Mouse (Mus musculus): ENCODE data around the gene Zar1. TPM values are rescaled to one million over a fixed set of nuclear protein-coding genes. Genes with fewer than 3 reads are reported as not detected.
"Not testable (repeated sequence)": the region's sequence is repeated elsewhere in the genome, so short reads cannot be mapped to it uniquely, and the experiment has no call there.

The Zar1 gene
- polyA plus RNA-seq, 1 experiment from 2014 or later, result 0.09 TPM

GRCm38 (mm10) chr5:72580088-72580969 is 725 bp downstream of the Zar1 start:
- peak; percentile 82 for ATAC-seq
- WGBS, result 6% methylated on average over 50 of the region's 73 CpGs
- peak overlapping the region; percentile 53 for H3K4me3 ChIP-seq (ENCODE audit: low read length)
- not testable (repeated sequence) for H3K36me3 ChIP-seq (ENCODE audit: control insufficient read depth, insufficient read depth, low read length); H3K27ac ChIP-seq (ENCODE audit: low read length); H3K27me3 ChIP-seq (replicated peaks; ENCODE audit: control insufficient read depth, insufficient read depth, low read length); H3K4me1 ChIP-seq (ENCODE audit: control insufficient read depth, insufficient read depth, low read length); H3K9me3 ChIP-seq (ENCODE audit: control insufficient read depth, low read length)
- H3K4me2 ChIP-seq (ENCODE audit: low read depth, low read length), result peak overlapping the region; percentile 84
- peak overlapping the region; percentile 56; the same call in 1 of the 2 replicates for H3K9ac ChIP-seq (ENCODE audit: low read depth, low read length)

DNA sequence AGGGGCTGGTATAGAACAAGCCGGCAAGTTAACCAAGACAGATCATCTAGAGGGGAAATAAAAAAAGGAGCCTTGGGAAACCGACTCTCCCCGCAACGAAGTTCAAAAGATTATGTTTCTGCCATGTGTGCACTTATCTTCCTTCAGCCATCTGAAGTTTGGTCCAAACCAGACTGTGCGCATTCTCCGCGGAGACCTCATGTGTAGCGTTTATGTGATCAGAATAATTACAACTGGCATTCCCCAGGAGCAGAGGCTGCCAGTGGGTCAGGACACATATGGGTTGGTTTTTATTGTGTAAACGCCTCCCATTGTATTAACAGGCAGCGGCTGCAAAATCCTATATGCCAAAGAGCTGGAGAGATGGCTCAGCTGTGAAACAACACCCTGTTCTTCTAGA is 1.5 kb downstream of the Zar1 start:
- 58% methylated on average over 10 of the region's 10 CpGs for WGBS
- not testable (repeated sequence) for H3K4me1 ChIP-seq (ENCODE audit: control insufficient read depth, insufficient read depth, low read length); H3K9me3 ChIP-seq (ENCODE audit: control insufficient read depth, low read length); H3K9ac ChIP-seq (ENCODE audit: low read depth, low read length); ATAC-seq; H3K4me2 ChIP-seq (ENCODE audit: low read depth, low read length); H3K27ac ChIP-seq (ENCODE audit: low read length); H3K27me3 ChIP-seq (replicated peaks; ENCODE audit: control insufficient read depth, insufficient read depth, low read length); H3K36me3 ChIP-seq (ENCODE audit: control insufficient read depth, insufficient read depth, low read length); H3K4me3 ChIP-seq (ENCODE audit: low read length)

DNA sequence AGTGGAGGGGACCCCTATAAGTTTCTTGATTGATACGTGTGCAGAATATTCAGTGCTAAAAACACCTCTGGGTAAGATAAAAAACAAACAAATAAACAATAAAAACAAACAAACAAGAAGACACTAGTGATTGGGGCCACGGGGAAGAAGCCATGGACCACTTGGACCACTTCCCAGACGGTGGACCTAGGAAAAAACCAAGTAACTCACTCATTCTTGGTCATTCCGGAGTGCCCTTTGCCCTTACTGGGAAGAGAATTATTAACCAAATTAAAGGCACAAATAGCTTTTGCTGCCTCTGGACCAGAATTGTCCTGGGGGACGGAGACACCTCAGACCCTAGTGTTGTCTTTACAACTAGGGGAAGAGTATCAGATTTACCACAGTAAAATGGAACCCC is 15.4 kb downstream of the Zar1 start:
- peaks cover 4% of the 10 kb centered on the region; the same call in 1 of the 2 replicates for H3K9me3 ChIP-seq (ENCODE audit: control insufficient read depth, low read length)
- H3K36me3 ChIP-seq (ENCODE audit: control insufficient read depth, insufficient read depth, low read length), result no peaks in the 10 kb centered on the region
- H3K9ac ChIP-seq (ENCODE audit: low read depth, low read length), result no peak overlapping the region
- H3K4me3 ChIP-seq (ENCODE audit: low read length), result no peak overlapping the region
- H3K27me3 ChIP-seq (replicated peaks; ENCODE audit: control insufficient read depth, insufficient read depth, low read length), result no peaks in the 10 kb centered on the region
- no peak overlapping the region for H3K4me2 ChIP-seq (ENCODE audit: low read depth, low read length)
- no peak for ATAC-seq
- WGBS, result 81% methylated on average over 5 of the region's 5 CpGs
- no peak overlapping the region for H3K27ac ChIP-seq (ENCODE audit: low read length)
- no peaks in the 10 kb centered on the region for H3K4me1 ChIP-seq (ENCODE audit: control insufficient read depth, insufficient read depth, low read length)

DNA sequence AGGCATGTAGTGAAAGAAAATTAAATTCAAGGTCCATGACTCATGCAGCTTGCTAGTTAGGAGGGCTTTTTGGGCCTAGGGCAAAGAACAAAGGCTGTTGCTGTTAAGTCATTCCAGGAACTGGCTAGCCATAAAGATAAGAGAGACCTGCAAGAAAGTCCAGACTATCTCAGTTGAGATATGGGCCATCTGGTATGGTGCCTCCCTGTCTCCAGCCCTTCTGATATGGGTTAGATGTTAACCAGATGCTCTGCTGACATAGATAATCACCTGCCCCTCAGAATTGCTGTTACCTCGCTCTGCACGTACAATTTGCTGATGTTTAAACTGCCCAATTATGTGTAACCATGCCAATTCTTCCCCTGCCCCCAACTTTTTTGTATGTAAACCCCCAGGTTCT is 17.9 kb downstream of the Zar1 start:
- H3K36me3 ChIP-seq (ENCODE audit: control insufficient read depth, insufficient read depth, low read length); H3K9me3 ChIP-seq (ENCODE audit: control insufficient read depth, low read length); H3K9ac ChIP-seq (ENCODE audit: low read depth, low read length); H3K27ac ChIP-seq (ENCODE audit: low read length); ATAC-seq; H3K4me2 ChIP-seq (ENCODE audit: low read depth, low read length); H3K4me3 ChIP-seq (ENCODE audit: low read length); H3K4me1 ChIP-seq (ENCODE audit: control insufficient read depth, insufficient read depth, low read length); H3K27me3 ChIP-seq (replicated peaks; ENCODE audit: control insufficient read depth, insufficient read depth, low read length): not testable (repeated sequence)
- WGBS, result 72% methylated on average over 2 of the region's 2 CpGs

- 67% methylated on average over 3 of the region's 3 CpGs for WGBS
- H3K9ac ChIP-seq (ENCODE audit: low read depth, low read length), result no peak overlapping the region
- peaks cover 5% of the 10 kb centered on the region for H3K4me1 ChIP-seq (ENCODE audit: control insufficient read depth, insufficient read depth, low read length)
- H3K27ac ChIP-seq (ENCODE audit: low read length), result no peak overlapping the region
- H3K4me2 ChIP-seq (ENCODE audit: low read depth, low read length), result no peak overlapping the region
- no peaks in the 10 kb centered on the region for H3K36me3 ChIP-seq (ENCODE audit: control insufficient read depth, insufficient read depth, low read length)
- ATAC-seq, result no peak
- no peak overlapping the region for H3K4me3 ChIP-seq (ENCODE audit: low read length)
- no peaks in the 10 kb centered on the region for H3K27me3 ChIP-seq (replicated peaks; ENCODE audit: control insufficient read depth, insufficient read depth, low read length)
- no peaks in the 10 kb centered on the region for H3K9me3 ChIP-seq (ENCODE audit: control insufficient read depth, low read length)
Observed at GRCm38 (mm10) chr5:72560976-72561628, 20.0 kb downstream of the Zar1 start.

GRCm38 (mm10) chr5:72559544-72560049 is 21.5 kb downstream of the Zar1 start, which contains the start of gene Nfxl1:
Gene Nfxl1, minus strand, starts transcription at chr5:72559684.
- H3K36me3 ChIP-seq (ENCODE audit: control insufficient read depth, insufficient read depth, low read length), result 0 out of 2 replicates have a peak, but pooled peaks cover 3% of the 10 kb centered on the region
- peak within 1 kb of the TSS; percentile 82 for H3K27ac ChIP-seq (ENCODE audit: low read length)
- peak within 1 kb of the TSS; percentile 98 for H3K4me3 ChIP-seq (ENCODE audit: low read length)
- peaks cover 5% of the 10 kb centered on the region for H3K4me1 ChIP-seq (ENCODE audit: control insufficient read depth, insufficient read depth, low read length)
- peak; percentile 97 for ATAC-seq
- H3K9ac ChIP-seq (ENCODE audit: low read depth, low read length), result peak within 1 kb of the TSS; percentile 95
- H3K9me3 ChIP-seq (ENCODE audit: control insufficient read depth, low read length), result no peaks in the 10 kb centered on the region
- H3K27me3 ChIP-seq (replicated peaks; ENCODE audit: control insufficient read depth, insufficient read depth, low read length), result no peaks in the 10 kb centered on the region
- WGBS, result under 1% methylated on average over 40 of the region's 42 CpGs
- H3K4me2 ChIP-seq (ENCODE audit: low read depth, low read length), result peak within 1 kb of the TSS; percentile 83

DNA sequence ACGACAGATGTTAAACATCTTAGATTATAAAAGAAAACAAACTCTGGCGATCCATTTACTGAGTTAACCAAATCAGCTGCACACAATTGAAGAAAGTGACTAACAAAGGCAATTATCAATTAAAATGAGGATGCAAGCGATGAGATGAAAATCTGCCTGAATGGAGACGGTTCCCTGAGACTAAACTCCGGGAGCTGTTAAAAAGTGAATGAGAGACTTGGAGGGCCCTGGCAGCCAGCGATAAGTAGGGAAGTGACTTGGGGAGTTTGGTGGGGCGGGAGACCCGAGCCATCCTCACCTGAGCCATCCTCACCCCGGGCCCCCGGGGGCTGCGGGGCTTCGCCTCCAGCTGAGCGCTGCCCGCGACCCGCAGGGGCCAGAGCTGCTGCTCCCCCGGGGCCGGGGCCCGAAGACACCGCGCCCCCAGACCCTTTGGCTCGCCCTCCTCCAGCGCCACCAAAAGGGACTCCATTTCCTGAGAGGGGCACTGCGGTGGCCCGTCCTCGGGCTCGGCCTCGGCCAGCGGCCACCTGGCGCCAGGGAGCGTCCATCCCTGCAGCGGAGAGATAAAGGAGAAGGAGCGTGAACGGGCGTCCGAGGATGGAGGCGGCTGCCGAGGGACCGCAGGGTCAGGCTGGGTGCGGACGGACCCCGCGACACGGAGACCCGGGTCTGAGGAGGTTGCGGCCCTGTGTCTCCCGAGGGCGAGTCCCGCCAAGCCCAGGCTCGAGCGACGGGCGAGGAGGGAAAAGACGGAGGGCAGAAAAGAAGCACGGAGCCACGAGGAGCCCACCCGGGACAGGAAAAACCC is 22.1 kb downstream of the Zar1 start:
- Histone ChIP-seq H3K4me2 (ENCODE audit: low read depth, low read length) (peak overlapping the region; percentile 83), H3K27ac (ENCODE audit: low read length) (peak overlapping the region; percentile 59), H3K27me3 (replicated peaks; ENCODE audit: control insufficient read depth, insufficient read depth, low read length) (no peaks in the 10 kb centered on the region), H3K4me1 (ENCODE audit: control insufficient read depth, insufficient read depth, low read length) (peaks cover 5% of the 10 kb centered on the region), H3K9me3 (ENCODE audit: control insufficient read depth, low read length) (no peaks in the 10 kb centered on the region), H3K4me3 (ENCODE audit: low read length) (peak overlapping the region; percentile 98), H3K36me3 (ENCODE audit: control insufficient read depth, insufficient read depth, low read length) (0 out of 2 replicates have a peak, but pooled peaks cover 3% of the 10 kb centered on the region), H3K9ac (ENCODE audit: low read depth, low read length) (peak overlapping the region; percentile 95)
- ATAC-seq, result peak; percentile 73
- WGBS, result under 1% methylated on average over 57 of the region's 57 CpGs

DNA sequence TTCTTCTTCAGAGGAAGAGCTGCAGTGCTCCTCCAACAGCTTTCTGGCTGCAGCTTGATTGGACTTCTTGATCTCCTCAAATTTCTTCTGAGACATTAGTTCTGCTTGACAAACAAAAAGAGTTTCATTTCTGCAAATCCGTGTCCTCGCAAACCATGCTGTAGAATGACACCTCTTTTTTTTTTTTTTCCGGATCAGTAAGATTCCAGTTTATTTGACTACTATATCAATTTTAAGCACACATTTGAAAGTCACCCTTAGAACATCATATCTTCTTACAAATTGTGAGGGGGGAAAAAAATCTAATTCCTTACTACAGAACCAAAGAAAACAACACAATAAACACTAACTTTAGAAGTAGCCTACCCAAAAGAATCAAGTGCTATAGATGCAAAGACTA is 24.8 kb downstream of the Zar1 start:
- Histone ChIP-seq H3K9ac (ENCODE audit: low read depth, low read length) (no peak overlapping the region), H3K4me1 (ENCODE audit: control insufficient read depth, insufficient read depth, low read length) (peaks cover 5% of the 10 kb centered on the region), H3K27ac (ENCODE audit: low read length) (no peak overlapping the region), H3K4me3 (ENCODE audit: low read length) (no peak overlapping the region), H3K9me3 (ENCODE audit: control insufficient read depth, low read length) (no peaks in the 10 kb centered on the region), H3K27me3 (replicated peaks; ENCODE audit: control insufficient read depth, insufficient read depth, low read length) (no peaks in the 10 kb centered on the region), H3K4me2 (ENCODE audit: low read depth, low read length) (no peak overlapping the region), H3K36me3 (ENCODE audit: control insufficient read depth, insufficient read depth, low read length) (0 out of 2 replicates have a peak, but pooled peaks cover 3% of the 10 kb centered on the region)
- ATAC-seq, result no peak
- 86% methylated on average over 3 of the region's 3 CpGs for WGBS

DNA sequence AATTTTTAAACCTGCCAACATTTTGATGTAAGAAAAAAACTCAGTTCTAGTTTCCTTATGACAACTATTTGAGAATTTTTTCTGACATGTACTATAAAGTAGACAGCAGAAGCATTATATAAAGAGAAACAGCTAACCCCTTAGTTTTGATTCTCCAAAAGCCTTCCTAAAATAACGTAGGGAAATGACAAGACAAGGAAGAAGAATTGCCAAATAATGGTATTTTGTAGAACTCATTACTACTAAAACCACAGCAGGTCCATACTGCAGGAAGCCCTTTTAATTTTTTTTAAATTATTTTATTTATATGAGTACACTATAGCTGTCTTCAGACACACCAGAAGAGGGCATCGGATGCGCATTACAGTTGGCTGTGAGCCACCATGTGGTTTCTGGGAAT is 29.8 kb downstream of the Zar1 start:
- H3K4me3 ChIP-seq (ENCODE audit: low read length), result no peak overlapping the region
- no peaks in the 10 kb centered on the region for H3K9me3 ChIP-seq (ENCODE audit: control insufficient read depth, low read length)
- no peak for ATAC-seq
- H3K27ac ChIP-seq (ENCODE audit: low read length), result no peak overlapping the region
- H3K4me2 ChIP-seq (ENCODE audit: low read depth, low read length), result no peak overlapping the region
- 87% methylated on average over 3 of the region's 3 CpGs for WGBS
- no peak overlapping the region for H3K9ac ChIP-seq (ENCODE audit: low read depth, low read length)
- H3K27me3 ChIP-seq (replicated peaks; ENCODE audit: control insufficient read depth, insufficient read depth, low read length), result no peaks in the 10 kb centered on the region
- H3K4me1 ChIP-seq (ENCODE audit: control insufficient read depth, insufficient read depth, low read length), result no peaks in the 10 kb centered on the region
- peaks cover 6% of the 10 kb centered on the region; the same call in 1 of the 2 replicates for H3K36me3 ChIP-seq (ENCODE audit: control insufficient read depth, insufficient read depth, low read length)
